Mouse (Mus musculus) neural tube, embryonic 15.5 days (tissue): ENCODE results near the gene Nr2c2ap. TPM values are rescaled to one million over a fixed set of nuclear protein-coding genes. Genes with fewer than 3 reads are reported as not detected.
A peak's percentile ranks its signal among the peaks of the same experiment; 100 is the strongest.

ENCODE experiments used
- ATAC-seq: fragments of 200-750 bp; cut with Nextera tagmentation; 2 replicates; pipeline ENCODE4 v1.8.0; 2017; ENCODE audit warnings: mild to moderate bottlenecking, moderate TSS enrichment, moderate library complexity; ENCODE audit not compliant: low FRiP score
- H3K27ac ChIP-seq: fragments of 300-500 bp; sonication (generic); replicated peaks from 2 replicates; pipeline ENCODE4 v1.5.1; 2015; ENCODE audit warnings: mild to moderate bottlenecking, inconsistent platforms
- H3K27me3 ChIP-seq: fragments of 300-500 bp; sonication (generic); replicated peaks from 2 replicates; pipeline ENCODE4 v1.6.1; 2015; ENCODE audit warnings: inconsistent platforms
- H3K36me3 ChIP-seq: fragments of 300-500 bp; sonication (generic); 2 replicates; pipeline ENCODE4 v1.6.1; 2015; ENCODE audit warnings: inconsistent platforms
- H3K4me1 ChIP-seq: fragments of 300-500 bp; sonication (generic); 2 replicates; pipeline ENCODE4 v1.6.1; 2015; ENCODE audit warnings: inconsistent platforms
- H3K4me2 ChIP-seq: fragments of 300-500 bp; sonication (generic); 2 replicates; pipeline ENCODE4 v1.6.1; 2015; ENCODE audit warnings: inconsistent platforms, mild to moderate bottlenecking, moderate library complexity
- H3K4me3 ChIP-seq: fragments of 300-500 bp; sonication (generic); replicated peaks from 2 replicates; pipeline ENCODE4 v1.5.1; 2015; ENCODE audit warnings: mild to moderate bottlenecking, inconsistent platforms
- H3K9ac ChIP-seq: fragments of 300-500 bp; sonication (generic); replicated peaks from 2 replicates; pipeline ENCODE4 v1.6.1; 2015; ENCODE audit warnings: mild to moderate bottlenecking, inconsistent platforms
- H3K9me3 ChIP-seq: fragments of 300-500 bp; sonication (generic); replicated peaks from 2 replicates; pipeline ENCODE4 v1.6.1; 2016; ENCODE audit warnings: inconsistent platforms
- WGBS: fragments of 180-500 bp; shearing (Covaris S2); methylation state at CpG from one replicate; pipeline ENCODE4 v1.1.7; 2015; ENCODE audit warnings: mixed read lengths; 5-methylcytosine and 5-hydroxymethylcytosine counted together
- polyA plus RNA-seq: library from polyadenylated mRNA; unstranded; fragments of >200 nt; fragmentation: Nextera tagmentation; extraction: Ambion mirVana; gene quantifications from 2 replicates; pipeline ENCODE4 v1.2.1, GENCODE M21; 2015

Nr2c2ap gene
- polyA plus RNA-seq, 1 experiment from 2014 or later: 47.2 TPM

DNA sequence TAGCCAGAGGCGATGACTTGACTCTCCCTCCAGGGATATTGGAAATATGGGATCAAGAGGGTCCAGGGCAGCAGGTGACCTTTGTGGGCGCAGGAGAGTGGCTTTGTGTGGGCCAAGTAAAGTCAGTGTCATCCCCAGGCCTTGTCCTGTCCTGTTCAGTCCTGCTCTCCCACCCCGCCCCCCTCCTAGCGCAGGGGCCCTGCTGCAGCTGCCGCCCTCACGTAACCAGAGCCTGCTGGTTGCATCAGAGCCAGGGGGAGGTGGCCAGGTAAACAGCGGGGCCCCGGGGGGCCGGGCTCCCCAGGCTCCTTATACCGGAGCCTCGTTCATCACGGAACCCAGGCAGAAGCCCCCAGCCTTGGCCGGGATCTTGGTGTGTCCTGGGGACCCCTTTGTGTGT lies 19.0 kb downstream of the Nr2c2ap start:
- Histone ChIP-seq H3K27me3 (peaks cover 4% of the 10 kb centered on the region; the same call in 1 of the 2 replicates), H3K9me3 (no peaks in the 10 kb centered on the region), H3K27ac (no peak overlapping the region), H3K4me2 (no peak overlapping the region), H3K36me3 (peaks cover 22% of the 10 kb centered on the region), H3K9ac (no peak overlapping the region), H3K4me1 (peaks cover 5% of the 10 kb centered on the region), H3K4me3 (no peak overlapping the region)
- ATAC-seq: no peak
- 15% methylated on average over 13 of the region's 13 CpGs for WGBS

DNA sequence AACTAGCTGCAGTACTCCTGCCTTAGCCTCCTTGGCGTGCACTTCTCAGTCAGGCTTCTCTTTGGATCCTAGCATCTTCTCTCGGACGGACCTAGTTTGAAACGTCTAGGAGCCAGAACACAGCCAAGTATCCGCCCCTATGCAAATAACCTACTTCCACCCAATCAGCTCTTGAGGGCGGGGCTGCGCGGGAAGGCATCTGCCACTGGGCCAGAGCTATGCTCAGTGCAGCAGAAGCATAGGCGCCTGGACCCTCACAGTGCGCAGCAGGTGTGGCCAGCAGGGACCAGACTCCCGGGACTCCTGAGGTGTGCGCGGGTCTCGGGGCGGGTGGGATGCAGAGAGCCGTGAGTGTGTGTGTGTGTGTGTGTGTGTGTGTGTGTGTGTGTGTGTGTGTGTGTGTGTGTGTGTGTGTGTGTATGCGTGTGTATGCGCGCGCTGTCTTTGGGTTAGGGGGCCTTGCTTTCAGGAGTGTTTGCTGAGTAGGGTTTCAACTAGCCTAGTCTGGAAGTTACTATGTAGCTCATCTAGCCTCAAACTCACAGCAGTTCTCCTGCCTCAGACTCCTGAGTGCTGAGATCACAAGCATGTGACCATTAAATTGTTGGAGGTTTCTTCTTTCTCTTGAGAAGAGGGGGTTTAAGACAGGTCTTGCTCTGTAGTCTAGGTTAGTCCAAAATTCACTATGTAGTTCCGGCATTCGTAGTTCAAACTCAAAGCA lies 21.6 kb downstream of the Nr2c2ap start:
- H3K4me2 ChIP-seq: peak overlapping the region; percentile 49
- peak; percentile 86 for ATAC-seq
- H3K27me3 ChIP-seq: peaks cover 6% of the 10 kb centered on the region; the same call in 1 of the 2 replicates
- H3K4me1 ChIP-seq: peaks cover 5% of the 10 kb centered on the region
- no peaks in the 10 kb centered on the region for H3K9me3 ChIP-seq
- H3K27ac ChIP-seq: no peak overlapping the region
- no peaks in the 10 kb centered on the region for H3K36me3 ChIP-seq
- no peak overlapping the region; the same call in 1 of the 2 replicates for H3K4me3 ChIP-seq
- WGBS: 17% methylated on average over 20 of the region's 22 CpGs
- H3K9ac ChIP-seq: no peak overlapping the region

DNA sequence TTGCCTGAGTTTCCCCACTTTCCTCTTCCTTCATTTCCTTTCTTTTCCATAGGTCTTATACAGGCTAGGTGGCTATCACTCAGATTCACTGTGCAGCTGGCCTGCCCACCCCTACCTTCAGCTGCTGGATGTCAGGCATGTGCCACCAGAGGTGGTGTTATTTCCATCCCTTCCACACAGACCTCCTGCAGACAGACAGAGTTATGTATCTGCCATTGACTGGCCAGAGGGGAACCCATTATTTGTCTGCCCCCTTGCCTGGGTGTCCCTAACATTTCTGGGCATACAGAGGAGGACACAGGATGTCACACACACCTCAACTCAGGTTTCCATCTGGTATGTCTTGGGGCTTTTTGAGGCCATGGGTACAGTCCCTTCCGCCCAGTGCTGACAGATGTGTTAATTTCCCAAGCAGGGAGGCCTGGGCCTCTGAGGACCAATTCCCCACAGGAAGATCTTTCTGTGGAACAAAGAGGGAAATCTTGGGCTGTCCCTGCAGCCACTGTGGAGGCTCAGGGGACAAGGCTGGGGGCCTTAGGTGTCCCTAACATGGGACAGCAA lies 26.2 kb downstream of the Nr2c2ap start:
- Histone ChIP-seq H3K4me2 (no peak overlapping the region), H3K9ac (no peak overlapping the region), H3K9me3 (no peaks in the 10 kb centered on the region), H3K4me3 (no peak overlapping the region), H3K27ac (no peak overlapping the region), H3K36me3 (no peaks in the 10 kb centered on the region), H3K27me3 (peaks cover 3% of the 10 kb centered on the region; the same call in 1 of the 2 replicates), H3K4me1 (peaks cover 17% of the 10 kb centered on the region)
- 91% methylated on average over 1 of the region's 1 CpGs for WGBS
- ATAC-seq: no peak

- H3K9ac ChIP-seq: peak overlapping the region; percentile 71
- WGBS: 15% methylated on average over 34 of the region's 40 CpGs
- H3K4me3 ChIP-seq: peak overlapping the region; percentile 59
- peaks cover 3% of the 10 kb centered on the region; the same call in 1 of the 2 replicates for H3K27me3 ChIP-seq
- peaks cover 13% of the 10 kb centered on the region for H3K4me1 ChIP-seq
- peak; percentile 94 for ATAC-seq
- 0 out of 2 replicates have a peak overlapping the region, but pooled peaks have one; percentile 37 for H3K27ac ChIP-seq
- no peaks in the 10 kb centered on the region for H3K36me3 ChIP-seq
- H3K9me3 ChIP-seq: no peaks in the 10 kb centered on the region
- H3K4me2 ChIP-seq: peak overlapping the region; percentile 89
Observed at GRCm38 (mm10) chr8:70158069-70158853, 27.1 kb downstream of the Nr2c2ap start.

DNA sequence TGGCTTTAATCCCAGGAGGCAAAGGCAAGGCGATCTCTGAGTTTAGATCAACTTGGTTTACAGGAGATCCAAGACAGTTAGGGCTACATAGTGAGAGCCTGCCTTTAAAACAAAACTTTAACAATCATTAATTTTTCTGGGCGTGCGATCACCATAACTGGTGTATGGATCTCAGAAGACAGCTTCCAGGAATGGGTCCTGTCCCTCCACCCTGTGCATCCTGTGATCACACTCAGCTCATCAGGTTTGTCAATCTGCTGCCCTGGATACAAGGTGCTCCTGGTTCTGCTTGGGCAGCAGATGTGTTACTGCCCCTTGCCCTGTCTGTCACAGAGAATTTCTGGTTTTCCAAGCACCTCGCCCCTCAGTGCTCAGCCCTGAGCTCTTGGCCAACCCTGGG lies 28.1 kb downstream of the Nr2c2ap start:
- H3K4me1 ChIP-seq: peaks cover 13% of the 10 kb centered on the region
- H3K4me2 ChIP-seq: peak overlapping the region; percentile 89; the same call in 1 of the 2 replicates
- H3K27me3 ChIP-seq: peaks cover 3% of the 10 kb centered on the region; the same call in 1 of the 2 replicates
- H3K9ac ChIP-seq: no peak overlapping the region
- H3K9me3 ChIP-seq: no peaks in the 10 kb centered on the region
- 85% methylated on average over 4 of the region's 4 CpGs for WGBS
- H3K36me3 ChIP-seq: no peaks in the 10 kb centered on the region
- H3K4me3 ChIP-seq: no peak overlapping the region
- no peak for ATAC-seq
- H3K27ac ChIP-seq: no peak overlapping the region

- Histone ChIP-seq H3K4me2 (no peak overlapping the region), H3K9ac (no peak overlapping the region), H3K27me3 (peaks cover 6% of the 10 kb centered on the region), H3K27ac (no peak overlapping the region), H3K4me1 (peaks cover 13% of the 10 kb centered on the region), H3K4me3 (no peak overlapping the region), H3K9me3 (no peaks in the 10 kb centered on the region), H3K36me3 (no peaks in the 10 kb centered on the region)
- ATAC-seq: no peak
- WGBS: 77% methylated on average over 13 of the region's 13 CpGs
Observed at GRCm38 (mm10) chr8:70160015-70160414, 28.9 kb downstream of the Nr2c2ap start.

DNA sequence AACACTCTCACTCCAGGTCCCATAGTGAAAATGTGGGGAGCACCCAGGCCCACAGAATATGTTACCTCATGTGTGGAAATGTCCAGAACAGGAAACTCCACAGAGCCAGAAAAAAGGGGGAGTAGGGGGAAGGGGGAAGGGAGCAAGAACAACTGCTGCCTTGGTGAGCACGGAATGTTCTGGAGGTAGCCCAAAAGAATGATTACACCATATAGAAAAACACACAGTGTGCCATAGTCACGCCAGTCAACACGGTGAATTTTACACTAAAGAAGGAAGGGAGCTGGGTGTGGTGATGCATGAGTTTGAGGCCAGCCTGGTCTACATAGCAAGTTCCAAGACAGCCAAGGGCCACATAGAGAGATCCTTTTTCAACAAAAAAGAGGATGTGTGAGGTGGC lies 32.2 kb downstream of the Nr2c2ap start:
- H3K36me3 ChIP-seq: no peaks in the 10 kb centered on the region

GRCm38 (mm10) chr8:70166504-70167110 lies 35.5 kb downstream of the Nr2c2ap start:
- Histone ChIP-seq H3K9ac (0 out of 2 replicates have a peak overlapping the region, but pooled peaks have one; percentile 32), H3K27ac (no peak overlapping the region), H3K4me1 (peaks cover 12% of the 10 kb centered on the region), H3K4me3 (peak overlapping the region; percentile 28), H3K27me3 (peaks cover 15% of the 10 kb centered on the region), H3K36me3 (no peaks in the 10 kb centered on the region), H3K9me3 (no peaks in the 10 kb centered on the region), H3K4me2 (peak overlapping the region; percentile 60)
- 1% methylated on average over 21 of the region's 21 CpGs for WGBS
- peak; percentile 71 for ATAC-seq

More for the DNA sequence above, 32.2 kb downstream of the Nr2c2ap start:
- no peak for ATAC-seq
- Histone ChIP-seq H3K9me3 (no peaks in the 10 kb centered on the region), H3K9ac (no peak overlapping the region), H3K27ac (no peak overlapping the region), H3K4me3 (no peak overlapping the region), H3K4me1 (peaks cover 17% of the 10 kb centered on the region), H3K27me3 (peaks cover 15% of the 10 kb centered on the region), H3K4me2 (no peak overlapping the region)
- 91% methylated on average over 3 of the region's 3 CpGs for WGBS

GRCm38 (mm10) chr8:70170116-70170515 lies 39.0 kb downstream of the Nr2c2ap start:
- Histone ChIP-seq H3K9ac (no peak overlapping the region), H3K4me1 (peaks cover 34% of the 10 kb centered on the region), H3K4me3 (no peak overlapping the region), H3K4me2 (no peak overlapping the region), H3K36me3 (no peaks in the 10 kb centered on the region), H3K27me3 (peaks cover 11% of the 10 kb centered on the region), H3K9me3 (no peaks in the 10 kb centered on the region), H3K27ac (no peak overlapping the region)
- ATAC-seq: no peak
- WGBS: 88% methylated on average over 3 of the region's 3 CpGs

GRCm38 (mm10) chr8:70170748-70171147 lies 39.6 kb downstream of the Nr2c2ap start:
- Histone ChIP-seq H3K4me3 (no peak overlapping the region), H3K9ac (no peak overlapping the region), H3K27ac (no peak overlapping the region), H3K36me3 (no peaks in the 10 kb centered on the region), H3K4me2 (no peak overlapping the region), H3K27me3 (peaks cover 4% of the 10 kb centered on the region), H3K9me3 (no peaks in the 10 kb centered on the region), H3K4me1 (peaks cover 34% of the 10 kb centered on the region)
- ATAC-seq: no peak
- WGBS: 77% methylated on average over 3 of the region's 3 CpGs

DNA sequence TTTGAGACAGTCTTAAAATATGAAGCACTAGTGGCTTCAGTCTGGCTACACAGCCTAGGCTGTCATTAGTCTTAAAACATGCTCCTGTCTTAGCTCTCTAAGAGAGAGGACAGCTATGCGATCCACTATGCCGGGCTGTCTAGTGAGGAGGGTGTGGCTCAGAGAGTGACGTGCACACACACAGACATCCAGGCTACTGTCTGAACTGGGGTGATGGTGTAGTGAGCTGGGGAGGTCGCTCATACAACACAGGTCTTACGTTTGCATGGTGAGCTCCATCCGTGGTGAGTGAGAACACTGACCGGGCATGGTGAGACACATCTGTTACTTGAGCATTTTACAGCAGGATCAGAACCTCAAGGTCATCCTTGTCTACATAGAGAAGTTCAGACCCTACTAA lies 40.1 kb downstream of the Nr2c2ap start:
- ATAC-seq: no peak
- Histone ChIP-seq H3K36me3 (no peaks in the 10 kb centered on the region), H3K4me2 (no peak overlapping the region), H3K4me3 (no peak overlapping the region), H3K4me1 (peaks cover 34% of the 10 kb centered on the region), H3K27me3 (no peaks in the 10 kb centered on the region; the same call in 1 of the 2 replicates), H3K9me3 (no peaks in the 10 kb centered on the region), H3K27ac (no peak overlapping the region), H3K9ac (no peak overlapping the region)
- WGBS: 93% methylated on average over 7 of the region's 7 CpGs
